Mouse (Mus musculus): ENCODE data around the gene Maf. TPM values are rescaled to one million over a fixed set of nuclear protein-coding genes. Genes with fewer than 3 reads are reported as not detected.
A peak's percentile ranks its signal among the peaks of the same experiment; 100 is the strongest.

The Maf gene
- 10 to 100 TPM; 25.0 to 27.2 TPM for total RNA-seq (2021)
- long read RNA-seq, experiment 1, full-length matches to known transcripts, result 22 of 24 reads
- long read RNA-seq, experiment 1, partial matches to known transcripts, result 2 of 24 reads
- long read RNA-seq, experiment 1, other reads (novel, unspliced or antisense), result 0 of 24 reads
- long read RNA-seq, experiment 2, full-length matches to known transcripts, result 9 of 9 reads
- long read RNA-seq, experiment 2, partial matches to known transcripts, result 0 of 9 reads
- long read RNA-seq, experiment 2, other reads (novel, unspliced or antisense), result 0 of 9 reads

- DNase-seq, result peak; percentile 91
These were observed at the start of gene Maf for GRCm38 (mm10) chr8:115707731-115708590. Maf (minus strand) TSS chr8:115707794.

DNA sequence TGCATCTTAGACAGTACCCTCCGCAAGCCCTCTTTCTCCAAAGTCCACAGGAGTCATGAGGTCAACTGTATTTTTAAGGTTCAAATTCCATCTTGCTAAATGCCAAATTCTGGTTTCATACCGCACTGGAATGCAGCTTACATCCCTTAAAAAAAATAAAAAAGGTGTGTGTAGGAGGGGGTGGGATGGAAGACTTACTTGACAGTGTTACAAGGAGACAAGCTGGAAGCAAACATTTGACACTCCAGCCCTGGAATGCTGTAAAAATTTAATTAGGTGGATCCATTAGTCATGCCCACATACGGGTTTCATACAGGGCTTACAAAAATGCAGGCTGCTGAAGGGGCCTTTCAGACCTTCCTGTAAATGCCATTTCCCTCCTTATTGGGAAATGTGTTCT, 49.4 kb upstream of the Maf start:
- no peak for DNase-seq

DNA sequence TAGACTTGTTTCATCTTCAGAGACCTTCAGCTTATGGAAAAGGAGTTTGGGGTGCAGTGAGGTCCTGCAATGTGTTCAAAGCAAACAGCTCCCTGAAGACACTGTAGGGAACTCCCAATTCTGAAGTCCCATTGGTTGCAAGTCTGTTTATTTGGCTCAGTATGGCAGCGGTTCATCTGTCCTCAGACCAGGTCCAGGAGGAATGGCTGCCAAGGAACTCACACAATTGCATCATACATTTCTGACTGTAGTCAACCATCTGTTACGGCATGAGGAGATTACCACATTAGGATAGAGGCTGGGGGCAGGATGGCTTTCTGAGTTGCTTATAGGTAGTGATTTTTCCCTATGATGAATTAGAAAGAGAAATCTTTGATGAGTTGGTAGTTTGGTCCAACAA, 48.4 kb upstream of the Maf start:
- peak; percentile 38 for DNase-seq

DNA sequence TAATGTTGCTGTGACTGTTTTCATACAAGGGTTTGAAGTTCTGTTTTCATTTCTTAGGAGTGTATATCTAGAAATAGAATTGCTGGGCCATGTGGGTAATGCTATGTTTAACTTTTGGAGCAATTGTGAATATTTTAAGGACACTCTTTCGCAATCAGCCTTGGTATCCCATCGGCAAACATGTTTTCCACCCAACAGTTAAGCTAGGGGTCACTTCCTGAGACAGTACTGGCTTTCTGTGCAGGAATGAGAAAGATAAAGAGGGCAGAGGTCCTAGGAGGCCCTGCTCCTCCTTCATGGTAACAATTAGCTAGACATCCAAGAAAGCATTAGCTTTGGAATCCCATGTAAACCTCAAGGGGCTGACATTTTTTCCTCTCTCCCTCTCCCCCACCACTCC, 47.1 kb upstream of the Maf start:
- no peak for DNase-seq

- peak; percentile 29 for DNase-seq
These were observed 46.2 kb upstream of the Maf start for GRCm38 (mm10) chr8:115753801-115754200.

DNA sequence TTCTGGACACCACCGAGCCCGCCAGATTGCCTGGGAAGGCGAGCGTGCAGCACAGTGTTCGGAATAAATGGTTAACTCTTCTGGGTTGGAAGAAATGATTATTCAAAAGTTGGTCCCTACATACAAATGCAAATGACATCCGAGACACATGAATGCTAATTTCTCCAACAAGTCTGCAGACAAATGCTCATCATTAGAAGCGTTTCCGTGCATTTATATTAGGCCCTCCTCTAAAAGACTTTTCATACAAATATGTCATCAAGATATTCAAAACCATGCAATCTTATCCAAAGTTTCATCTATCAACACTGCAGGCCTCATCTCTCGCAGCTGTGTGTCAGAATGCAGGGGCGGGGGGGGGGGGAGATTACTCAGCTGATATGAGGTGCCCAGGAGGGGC, 39.8 kb upstream of the Maf start:
- no peak for DNase-seq

DNA sequence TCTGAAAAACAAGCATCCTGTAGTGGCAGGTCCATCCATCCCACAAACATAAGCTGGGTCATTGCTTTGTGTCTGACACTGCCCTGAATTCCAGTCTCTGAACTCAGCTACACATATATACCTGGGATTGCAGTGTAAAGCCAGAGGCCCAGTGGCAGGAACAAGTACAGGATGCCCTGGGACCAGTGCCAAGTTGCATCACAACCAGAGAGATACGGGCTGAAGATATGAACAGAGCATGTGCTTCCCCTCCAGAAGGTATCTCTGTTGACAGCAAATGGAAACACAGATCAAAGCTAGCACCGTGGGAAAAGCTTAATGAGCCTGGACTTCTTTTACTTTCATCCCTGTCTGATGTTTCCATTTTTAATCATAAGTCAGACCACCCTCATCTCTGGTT, 38.1 kb upstream of the Maf start:
- peak; percentile 37 for DNase-seq

DNA sequence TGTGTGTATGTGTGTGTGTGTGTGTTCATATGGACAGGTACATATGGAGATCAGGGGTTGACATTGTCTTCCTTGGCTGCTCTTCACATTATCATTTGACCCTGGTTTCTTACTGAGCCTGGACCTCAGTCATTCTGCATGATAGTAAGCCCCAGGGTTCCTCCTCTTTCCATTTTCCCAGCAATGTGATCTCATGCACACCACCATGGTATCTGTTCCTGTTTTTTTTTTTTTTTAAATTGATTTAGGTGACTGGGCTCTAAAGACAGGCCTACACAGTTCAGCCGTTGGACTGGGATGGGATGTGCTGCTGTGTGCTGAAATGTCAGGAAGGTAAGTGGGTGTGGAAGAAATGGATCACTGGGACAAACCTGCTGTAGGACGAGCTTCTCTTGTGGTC, 35.8 kb upstream of the Maf start:
- no peak for DNase-seq

DNA sequence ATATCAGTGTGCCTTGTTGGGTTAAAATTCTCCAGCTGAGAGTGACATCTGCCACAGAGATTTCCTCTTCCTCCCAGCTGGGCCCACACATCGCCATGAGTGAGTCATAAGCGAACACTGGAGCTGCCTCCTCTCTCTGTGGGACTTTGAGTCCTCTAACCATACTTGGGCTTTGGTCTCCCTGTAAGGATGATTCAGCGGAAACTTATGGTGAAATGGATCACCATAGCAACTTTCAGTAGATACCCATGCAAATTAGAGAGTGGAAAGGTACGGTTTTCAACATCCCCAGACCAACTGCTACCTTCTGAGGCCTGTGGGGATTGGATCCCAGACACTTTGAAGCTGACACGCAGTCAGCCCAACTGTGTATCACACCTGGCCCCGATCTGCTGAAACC, 35.1 kb upstream of the Maf start:
- DNase-seq, result no peak

GRCm38 (mm10) chr8:115741964-115742363, 34.4 kb upstream of the Maf start:
- no peak for DNase-seq

GRCm38 (mm10) chr8:115739756-115740155, 32.2 kb upstream of the Maf start:
- DNase-seq, result no peak

GRCm38 (mm10) chr8:115732401-115732800, 24.8 kb upstream of the Maf start:
- no peak for DNase-seq

- no peak for DNase-seq
These were observed 19.2 kb upstream of the Maf start for GRCm38 (mm10) chr8:115726807-115727206.

GRCm38 (mm10) chr8:115726231-115726630, 18.6 kb upstream of the Maf start:
- no peak for DNase-seq

DNA sequence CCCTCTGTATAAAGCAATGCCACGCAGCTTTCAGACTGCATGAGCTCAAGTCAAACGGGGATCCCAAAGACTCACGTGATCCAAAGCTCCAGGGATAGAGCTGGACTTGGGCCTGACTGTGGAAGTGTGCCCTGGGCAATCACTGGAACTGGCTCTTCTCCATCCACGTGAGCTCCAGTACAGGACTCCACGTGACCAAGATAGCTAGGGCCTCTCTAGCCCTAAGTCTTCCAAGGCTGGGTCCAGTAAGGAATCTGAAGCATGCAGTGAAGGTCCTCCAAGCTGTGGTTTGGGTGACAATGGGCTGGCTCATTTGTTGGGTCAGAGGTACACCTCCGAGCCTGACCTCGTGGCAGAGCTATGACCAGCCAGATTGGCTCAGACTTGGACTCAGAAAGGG, 11.5 kb upstream of the Maf start:
- DNase-seq, result peak; percentile 73

- peak; percentile 65 for DNase-seq
These were observed 11.0 kb upstream of the Maf start for GRCm38 (mm10) chr8:115718621-115719020.

DNA sequence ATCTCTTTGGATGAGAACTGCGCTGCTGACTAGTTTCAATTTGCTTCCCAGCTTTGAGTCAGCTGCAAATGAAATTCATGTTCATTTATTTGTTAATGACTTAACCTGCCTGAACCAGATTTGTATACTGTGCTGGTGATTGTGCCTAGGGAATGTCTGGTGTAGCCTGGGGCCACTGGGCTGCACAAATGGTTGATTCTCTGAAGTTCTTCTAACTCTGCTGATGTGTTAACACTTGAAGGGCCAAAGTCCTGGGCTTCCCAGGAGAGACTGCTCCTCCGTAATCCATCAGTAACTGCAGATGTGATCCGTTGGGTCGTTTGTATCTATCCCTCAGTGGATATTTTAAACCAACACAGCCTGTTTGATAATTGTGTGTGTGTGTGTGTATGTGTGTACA, 7.7 kb upstream of the Maf start:
- no peak for DNase-seq

DNA sequence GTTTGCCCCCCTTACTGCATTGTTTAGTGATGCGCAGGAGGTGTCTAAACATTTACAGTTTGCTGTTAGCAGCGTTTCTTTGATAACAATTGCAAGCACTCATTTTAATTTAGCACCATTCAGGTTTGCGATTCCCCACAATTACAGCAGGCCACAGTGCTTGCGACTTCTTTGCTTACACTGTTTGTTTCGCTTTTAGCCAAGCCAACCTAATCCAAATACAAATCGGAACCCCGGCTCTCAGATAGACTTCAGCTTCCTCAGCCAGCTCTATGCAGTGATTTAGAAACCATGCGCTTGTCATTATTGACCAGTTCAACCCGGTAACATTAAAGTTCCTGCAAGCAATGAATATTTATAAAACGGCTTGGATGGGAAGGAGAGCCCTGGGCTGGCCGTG, 3.5 kb upstream of the Maf start:
- DNase-seq, result no peak

DNA sequence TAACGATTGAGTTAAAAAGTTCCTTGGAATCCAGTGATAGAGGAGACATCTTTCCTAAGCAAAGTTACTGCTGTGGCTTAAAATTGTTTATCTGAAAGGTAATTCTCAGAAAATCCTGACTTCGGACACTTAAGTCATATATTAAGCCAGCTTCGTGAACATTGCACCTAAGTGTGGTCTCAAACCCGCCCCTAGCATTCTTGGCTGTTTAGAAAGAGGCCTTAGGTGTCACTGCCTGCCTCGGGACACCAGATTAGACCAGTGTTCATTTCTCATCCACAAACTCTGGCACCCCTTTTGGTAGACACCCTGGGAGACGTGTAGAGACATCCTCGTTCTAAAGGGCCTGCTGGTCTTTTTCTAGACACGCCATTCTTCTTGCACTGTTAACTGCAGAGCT, 2.3 kb upstream of the Maf start:
- DNase-seq, result no peak

- peak; percentile 89 for DNase-seq
These were observed 1.6 kb upstream of the Maf start for GRCm38 (mm10) chr8:115708936-115709780.

- peak; percentile 84 for DNase-seq
These were observed 498 bp downstream of the Maf start for GRCm38 (mm10) chr8:115706861-115707730.

DNA sequence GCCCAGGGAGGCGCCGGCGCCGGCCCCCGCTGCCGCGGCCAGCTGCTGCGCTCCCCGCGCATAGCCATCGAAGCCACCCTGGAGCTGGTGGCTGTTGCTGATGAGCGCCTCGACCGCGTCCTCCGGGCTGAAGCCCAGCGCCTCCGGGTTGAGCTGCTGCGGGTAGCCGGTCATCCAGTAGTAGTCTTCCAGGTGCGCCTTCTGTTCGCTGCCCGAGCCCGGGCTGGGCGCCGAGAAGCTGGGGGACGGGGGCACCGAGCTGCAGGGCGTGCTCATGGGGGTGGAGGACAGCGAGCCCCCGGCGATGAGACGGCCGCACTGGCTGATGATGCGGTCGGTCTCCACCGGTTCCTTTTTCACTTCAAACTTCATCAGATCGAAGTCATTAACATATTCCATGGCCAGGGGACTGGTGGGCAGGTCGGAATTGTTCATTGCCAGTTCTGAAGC, 1.2 kb downstream of the Maf start:
- DNase-seq, result peak; percentile 63
